Mouse (Mus musculus) small intestine, adult 2 months (tissue): ENCODE data around the gene Spred1.

Experiments
- CTCF ChIP-seq: fragments of 200-500 bp; IDR thresholded peaks from 2 replicates; pipeline ENCODE4 v1.5.1; 2012; ENCODE audit warnings: low read depth, mild to moderate bottlenecking, control low read depth, inconsistent platforms, low read length, moderate library complexity, mixed read lengths; ENCODE audit not compliant: insufficient replicate concordance, insufficient read length; ENCODE audit errors: extremely low read depth
- POLR2A ChIP-seq: fragments of 200-500 bp; IDR thresholded peaks from 2 replicates; pipeline ENCODE4 v1.6.1; 2012; ENCODE audit warnings: low read depth, mild to moderate bottlenecking, control low read depth, inconsistent platforms, low read length, moderate library complexity

GRCm38 (mm10) chr2:117195151-117195550 lies 74.0 kb downstream of the Spred1 start:
- TF ChIP-seq CTCF (no peak), POLR2A (no peak)
